Mouse (Mus musculus) right cerebral cortex, adult 18-20 months (tissue): ENCODE data around the gene Crtam.

ENCODE experiments used
- DNase-seq: peaks from one replicate; pipeline ENCODE4 v3.0.0; 2022; ENCODE audit warnings: mixed read lengths

Crtam gene

DNA sequence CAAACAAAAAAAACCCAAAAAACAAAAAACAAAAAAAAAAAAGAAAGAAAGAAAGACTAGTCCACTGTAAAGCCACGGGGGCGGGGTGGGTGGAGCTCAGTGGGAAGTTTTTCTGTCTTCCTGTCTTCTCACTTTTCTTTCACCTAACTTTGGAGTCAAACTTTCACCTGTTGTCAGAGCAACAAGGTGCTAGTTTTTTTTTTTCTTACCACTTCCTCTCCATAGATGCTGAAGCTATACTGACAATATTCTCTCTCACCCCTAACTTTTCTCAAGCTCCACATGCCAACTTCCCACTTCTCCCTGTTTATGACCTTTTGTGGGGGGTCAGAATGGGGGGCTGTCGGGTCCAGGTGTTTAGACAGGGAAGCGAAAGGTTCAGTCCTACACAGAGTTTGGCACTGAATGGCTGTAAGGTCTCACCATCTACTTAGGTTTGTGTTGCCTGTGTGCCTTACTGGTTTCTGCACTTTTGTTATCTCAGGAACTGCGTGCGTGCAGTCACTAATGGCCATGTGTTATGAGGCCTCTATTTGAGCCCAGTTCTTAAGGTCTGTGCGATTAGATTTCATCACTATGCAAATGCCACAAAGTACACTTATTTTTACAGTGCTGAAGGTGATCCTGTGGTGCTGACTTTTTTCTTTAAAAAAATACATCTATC, 7.2 kb downstream of the Crtam start:
- DNase-seq, result no peak

DNA sequence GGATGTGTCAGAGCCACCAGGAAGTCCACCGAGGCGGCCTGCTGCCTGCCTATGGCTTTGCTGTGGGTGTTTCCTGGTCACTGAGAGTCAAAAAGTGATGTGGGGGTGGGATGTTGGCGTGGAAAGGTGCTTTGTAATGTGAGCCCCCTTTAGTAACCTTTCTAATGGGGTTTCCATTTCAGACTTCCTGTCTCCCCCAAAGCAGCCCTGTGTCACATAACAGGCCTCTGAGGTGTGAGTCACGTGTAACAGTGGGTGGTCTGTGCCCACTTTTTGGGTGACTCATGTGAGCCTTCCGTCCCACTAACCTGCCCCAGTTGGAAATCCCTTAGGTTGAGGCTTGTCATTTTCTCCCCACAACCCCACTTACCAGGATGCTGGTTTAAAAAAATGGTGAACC, 10.4 kb downstream of the Crtam start:
- DNase-seq, result no peak

DNA sequence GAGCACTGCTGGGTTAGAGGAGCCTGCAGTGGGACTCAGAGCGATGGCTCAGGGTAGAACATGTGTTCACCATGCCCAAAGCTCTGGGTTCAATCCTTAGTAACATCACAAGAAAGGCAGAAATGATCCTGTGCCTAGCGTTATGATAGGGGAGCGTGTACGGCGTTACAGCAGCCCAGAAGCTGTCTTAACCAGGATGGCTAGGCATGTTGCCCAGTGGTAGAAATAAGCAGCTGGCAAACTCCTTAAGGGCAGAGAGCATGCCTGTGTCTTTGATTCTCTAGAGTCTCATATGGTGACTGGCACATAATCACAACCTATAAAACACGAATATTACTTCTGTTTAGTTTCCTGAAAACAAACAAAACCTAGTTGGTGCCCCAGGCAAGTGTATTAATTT, 12.9 kb downstream of the Crtam start:
- DNase-seq, result no peak

DNA sequence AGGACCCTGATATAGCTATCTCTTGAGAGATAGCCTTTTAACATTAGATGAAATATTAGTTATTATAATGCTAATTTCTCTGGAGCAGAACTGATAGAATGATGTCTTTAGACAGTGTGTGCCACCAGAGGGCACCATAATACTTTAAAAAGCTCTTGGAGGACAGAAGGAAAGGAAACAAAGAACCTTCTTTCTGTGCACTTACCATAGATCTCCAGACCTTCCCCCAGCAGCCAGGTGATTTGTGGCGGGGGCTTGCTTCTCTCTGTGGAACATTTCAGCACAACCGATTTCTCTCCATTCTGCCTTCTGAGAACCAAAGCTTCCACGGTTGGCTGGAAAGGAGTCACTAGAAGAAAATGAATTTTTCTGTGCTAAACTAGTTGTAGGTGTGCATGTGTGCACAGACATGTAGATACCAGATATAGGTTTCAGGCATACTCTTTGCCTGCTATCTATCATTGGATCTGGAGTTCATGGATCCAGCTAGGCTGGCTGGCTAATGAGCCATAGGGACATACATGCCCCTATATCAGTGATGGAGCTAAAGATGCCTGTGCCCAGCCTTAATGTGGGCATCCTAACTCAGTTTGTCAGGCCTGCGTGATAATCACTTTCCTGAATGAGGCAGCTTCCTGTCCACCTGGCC, 14.4 kb downstream of the Crtam start:
- peak; percentile 63 for DNase-seq

DNA sequence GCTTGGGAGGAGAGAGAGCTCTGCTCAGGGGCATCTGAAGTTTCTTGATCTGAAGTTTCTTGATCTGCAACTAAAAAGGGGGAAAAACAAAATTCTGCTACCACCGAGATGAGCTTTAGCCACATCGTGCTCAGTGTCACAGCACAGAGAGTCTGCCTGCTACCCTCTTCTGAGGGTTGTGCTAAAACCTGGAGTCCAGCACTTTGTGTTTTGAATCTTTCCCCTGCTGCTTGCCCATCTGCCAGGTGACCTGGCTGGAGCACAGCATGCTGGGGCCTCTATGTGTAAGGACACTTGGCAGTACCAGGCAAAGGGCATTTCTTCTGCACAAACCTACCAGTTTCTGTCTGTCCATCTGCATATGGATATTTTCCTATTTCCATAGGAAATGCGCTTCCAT, 20.1 kb downstream of the Crtam start:
- DNase-seq, result no peak

DNA sequence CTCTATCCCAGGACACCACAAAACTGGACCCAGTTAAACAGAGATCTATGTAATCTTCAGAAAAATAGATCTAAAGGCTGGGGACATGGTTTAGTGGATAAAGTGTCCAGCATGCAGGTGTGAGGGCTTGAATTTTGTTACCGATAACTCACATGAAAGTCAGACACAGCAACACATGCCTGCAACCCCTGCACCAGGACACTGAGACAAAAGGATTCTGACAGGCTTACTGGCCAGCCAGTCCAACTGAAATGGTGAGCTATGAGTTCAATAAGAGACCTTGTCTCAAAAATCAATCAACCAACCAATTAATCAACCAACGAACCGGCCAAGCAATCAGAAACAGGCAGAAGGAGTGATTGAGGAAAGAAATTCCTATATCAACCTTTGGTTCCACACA, 20.7 kb downstream of the Crtam start:
- no peak for DNase-seq

DNA sequence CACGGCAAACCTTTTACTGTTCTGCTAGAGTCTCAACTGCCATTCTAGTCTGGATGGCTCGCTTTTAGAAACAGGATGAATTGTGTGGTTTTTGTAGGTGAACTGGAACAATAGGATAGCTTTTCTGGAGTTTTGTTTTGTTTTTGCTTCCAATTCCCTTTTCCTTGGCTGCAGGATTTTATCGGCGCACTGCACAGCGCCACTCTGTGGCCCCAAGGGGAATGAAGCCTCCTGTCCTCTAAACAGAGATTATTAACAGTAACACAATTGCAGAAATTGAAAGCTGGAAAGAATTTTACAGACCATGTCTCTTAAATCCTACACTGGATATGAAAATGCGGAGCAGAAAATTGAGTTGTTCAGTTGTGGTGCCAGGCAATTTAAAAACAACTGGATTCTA, 21.9 kb downstream of the Crtam start:
- DNase-seq, result no peak

DNA sequence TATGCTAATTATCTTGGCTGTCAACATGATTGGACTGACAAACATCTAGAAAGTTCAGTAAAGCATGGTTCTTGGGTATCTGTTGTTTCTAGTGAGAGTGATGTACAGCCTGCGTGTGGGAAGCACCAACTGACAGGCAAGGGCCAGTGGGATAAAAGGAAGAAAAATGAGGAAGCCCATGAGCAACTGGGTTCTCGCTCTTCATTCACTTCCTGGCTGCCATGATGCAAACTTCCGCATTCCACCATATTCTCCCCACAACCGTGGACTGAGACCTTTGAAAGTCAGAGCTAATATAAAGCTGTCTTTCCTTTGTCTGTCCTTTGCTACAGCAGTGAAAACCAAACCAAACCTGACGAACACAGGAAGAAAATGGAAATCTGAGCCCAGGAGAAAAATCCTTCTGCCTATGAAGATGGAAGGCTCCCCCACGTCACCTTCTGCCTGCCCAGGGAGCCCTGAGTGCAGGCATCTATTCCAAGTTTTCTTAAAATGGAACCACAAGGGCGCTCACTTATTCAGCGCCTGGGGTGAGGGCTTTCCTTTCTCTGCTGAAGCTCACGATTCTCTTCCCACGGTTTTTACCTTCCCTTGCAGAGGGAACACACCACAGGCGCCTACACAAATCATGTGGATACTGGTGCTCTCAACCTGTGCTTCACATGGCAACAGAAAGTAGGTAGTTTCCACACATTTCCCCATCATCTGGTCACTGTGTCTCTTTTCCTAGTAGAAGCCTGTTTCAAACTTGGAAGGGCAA, 30.2 kb downstream of the Crtam start:
- peak; percentile 49 for DNase-seq

DNA sequence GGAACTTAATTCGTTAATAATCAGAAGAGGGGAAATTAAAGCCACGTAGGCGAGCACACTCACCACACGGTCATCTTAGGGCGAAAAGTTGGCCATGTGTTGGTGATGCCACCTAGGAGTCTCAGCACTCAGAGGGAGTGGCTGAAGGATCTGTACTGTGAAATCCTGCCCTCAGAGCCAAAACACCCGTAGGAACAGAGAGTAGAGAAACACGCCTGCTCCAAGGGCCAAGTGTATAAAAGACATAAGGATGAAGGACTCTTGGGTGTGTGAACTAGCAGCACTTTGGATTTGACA, 40.1 kb downstream of the Crtam start:
- DNase-seq, result no peak

DNA sequence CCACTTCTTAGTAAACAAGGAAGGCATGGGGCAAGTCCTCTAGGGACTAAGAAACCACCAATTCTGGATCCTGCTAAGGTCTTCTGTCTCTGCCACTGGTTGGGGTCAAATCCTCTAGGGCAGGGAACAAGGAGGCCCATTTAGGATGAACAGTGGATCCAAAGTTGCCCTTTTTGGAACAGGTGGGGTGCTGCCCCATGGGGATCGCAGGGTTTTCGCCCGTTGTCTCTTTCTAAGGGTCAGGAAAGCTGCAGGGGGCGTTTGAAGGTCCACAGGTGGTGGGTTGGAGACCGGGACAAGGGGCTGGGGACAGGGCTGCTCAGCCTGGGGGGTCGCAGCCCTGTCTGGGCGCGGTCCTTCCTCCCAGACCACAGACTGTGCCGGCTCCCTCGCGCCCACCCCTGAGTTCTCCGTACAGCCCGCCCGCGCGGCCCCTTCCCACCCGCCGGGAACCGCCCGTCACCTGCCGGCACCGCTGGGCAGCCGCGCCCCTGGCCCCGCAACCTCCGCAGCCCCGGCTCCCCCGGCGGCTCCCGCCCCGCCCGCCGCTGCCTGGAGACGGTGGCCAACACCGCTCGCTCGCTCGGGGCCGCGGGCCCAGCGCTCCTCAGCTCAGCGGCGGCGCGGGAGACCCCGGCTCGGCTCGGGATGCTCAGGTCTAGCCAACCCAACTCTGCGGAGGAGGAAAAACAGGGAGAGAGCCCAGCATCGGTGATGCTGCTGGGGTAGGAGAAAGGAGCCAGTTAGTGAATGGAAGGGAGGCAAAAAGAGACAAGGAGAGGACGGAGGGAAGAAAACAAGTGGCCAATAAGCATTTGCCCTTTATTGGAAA, 40.6 kb downstream of the Crtam start, which contains the start of gene Jhy:
Gene Jhy, minus strand, starts transcription at position 533 of the 832 bp plus-strand sequence.
- DNase-seq, result no peak

DNA sequence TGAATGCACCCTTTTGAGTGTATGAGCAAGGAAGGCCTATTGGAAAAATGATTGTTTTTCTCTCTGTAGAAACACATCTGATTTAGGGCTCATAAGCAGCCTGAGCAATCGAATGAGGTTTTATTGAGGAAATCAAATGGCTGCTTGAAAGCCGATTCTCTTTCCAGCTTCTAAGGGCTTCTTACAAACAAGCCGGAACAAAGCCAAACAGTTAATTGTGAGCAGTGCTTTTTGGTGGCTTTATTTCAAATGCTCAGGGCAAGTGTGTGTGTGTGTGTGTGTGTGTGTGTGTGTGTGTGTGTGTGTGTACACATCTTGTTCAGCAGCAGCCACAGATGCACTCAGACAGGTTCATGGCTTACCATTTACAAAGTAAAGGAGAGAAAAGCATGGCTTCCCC, 43.0 kb downstream of the Crtam start:
- DNase-seq, result no peak

DNA sequence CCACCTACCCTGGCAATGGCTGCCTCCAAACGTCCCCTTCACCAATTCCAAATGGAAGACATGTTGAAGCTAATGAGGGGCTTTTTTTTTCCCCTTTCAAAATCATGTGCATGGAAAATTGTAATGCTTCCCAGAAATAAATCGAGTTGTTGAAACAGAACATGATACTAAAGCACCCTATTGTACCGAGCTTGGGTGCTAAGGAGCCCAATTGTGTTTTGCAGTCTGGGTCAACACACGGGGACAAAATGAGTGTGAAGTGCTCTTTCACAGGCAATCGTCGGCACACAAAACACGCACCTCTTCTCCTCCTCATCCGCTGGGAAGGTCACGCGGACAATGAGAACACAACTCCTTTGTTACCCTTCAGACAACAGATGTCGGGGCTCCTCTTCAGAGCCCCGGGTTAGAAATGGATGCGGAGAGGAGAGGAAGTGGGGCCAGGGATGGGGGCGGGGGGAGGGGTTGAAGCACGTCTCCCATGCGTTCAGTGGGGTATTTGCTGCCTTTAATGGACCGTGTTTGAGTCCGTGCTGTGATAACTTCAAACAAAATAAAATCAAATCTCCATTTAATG, 55.3 kb downstream of the Crtam start:
- no peak for DNase-seq

DNA sequence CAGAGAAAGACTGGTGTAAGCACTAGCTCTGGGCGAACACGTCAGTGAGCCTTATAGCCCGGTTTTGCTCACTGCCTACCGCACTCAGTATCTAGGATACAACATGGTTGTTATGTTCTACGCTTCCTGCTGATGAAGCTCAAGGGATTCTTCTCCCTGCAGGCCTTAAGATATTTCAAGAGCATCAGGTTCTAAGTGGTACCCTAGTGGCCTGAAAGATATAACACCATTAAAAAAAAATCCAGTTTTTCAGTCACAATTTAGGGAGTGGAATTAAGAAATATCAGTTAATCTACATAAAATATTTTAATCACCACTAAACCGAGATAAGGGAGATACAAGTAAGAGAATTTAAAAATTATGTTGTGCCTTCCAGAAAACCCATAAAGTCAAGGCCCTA, 56.0 kb downstream of the Crtam start:
- no peak for DNase-seq

DNA sequence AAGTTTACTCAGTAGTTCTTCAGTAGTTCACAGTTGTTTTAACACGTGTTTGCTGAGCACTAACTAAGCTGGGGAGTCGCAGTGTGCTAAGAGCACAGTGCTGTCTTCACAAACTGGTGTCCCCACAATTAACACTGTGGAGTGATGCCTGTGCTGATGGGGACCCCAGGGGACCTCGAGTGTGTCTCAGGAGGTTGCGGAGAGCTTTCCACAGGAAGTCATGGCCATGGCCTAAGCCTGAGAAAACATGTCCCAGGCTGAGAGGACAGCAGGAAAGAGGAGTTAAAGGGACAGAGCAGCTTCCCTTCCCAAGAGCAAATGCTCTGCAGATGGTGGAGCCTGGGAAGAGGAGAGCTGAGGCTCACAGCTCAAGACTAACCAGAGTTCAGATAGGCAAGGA, 57.3 kb downstream of the Crtam start:
- DNase-seq, result no peak

DNA sequence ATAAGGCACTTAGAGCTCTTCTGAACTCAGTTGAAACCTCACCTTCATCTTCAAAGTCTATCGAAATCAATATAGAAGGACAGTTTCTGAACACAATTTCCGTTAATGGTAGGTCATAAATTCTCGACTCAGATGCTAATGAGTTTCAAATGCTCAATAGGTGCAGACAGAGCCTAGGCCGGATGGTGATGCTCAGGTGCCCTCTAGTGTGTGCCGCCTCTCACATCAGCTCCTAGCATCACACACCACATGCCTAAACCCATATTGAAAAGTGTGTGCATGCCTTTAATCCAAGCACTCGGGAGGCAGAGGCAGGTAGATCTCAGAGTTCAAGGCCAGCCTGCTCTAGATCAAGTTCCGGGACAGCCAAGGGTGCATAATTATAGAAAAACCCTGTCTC, 67.0 kb downstream of the Crtam start:
- no peak for DNase-seq

DNA sequence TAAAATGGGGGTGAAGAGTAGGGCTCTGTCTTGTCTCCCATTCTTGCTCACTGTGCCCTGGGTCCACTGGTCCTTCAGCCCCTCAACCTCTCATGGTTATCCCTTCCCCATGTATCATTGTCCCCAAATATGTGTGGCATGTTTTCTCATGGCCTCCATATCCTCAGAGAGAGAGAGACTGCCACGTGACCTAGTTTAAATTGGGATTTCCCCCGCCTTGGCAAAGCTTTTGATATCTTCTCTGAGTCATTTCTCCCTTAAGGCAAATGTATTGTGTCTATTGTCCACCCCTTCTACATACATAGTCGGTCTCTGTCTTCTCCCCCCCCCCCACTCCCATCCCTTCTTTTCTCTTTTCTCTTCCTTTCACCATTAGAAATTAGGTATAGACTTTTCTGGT, 71.1 kb downstream of the Crtam start:
- DNase-seq, result no peak

DNA sequence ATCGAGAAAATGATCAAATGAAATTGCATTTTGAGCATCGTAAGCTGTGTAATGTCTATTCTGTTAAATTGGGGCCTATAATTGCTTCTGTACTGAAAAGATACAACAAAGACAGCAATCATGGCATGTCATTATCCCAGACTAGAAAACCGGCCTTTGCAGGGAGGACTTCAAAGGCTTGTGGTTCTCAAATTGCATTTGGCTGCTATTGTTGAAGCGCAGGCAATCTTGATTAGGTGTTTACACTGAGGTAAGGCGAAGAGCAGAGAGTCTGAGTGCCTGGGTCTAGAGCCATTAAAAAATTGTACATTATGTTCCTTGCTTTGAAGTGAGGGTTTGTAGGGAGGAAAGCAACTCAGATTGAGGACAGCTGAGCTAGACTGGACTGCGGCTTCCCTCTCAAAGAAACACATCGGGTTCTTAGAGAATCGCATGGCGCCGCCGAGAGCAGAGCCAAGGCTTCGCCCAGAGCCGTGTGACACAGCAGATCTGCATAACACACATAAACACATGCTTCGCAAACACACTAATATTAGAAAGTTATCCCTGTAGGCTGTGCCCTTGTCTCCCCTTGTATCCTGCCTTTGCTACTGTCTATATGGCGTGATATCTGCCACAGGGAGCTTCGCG, 77.0 kb downstream of the Crtam start:
- no peak for DNase-seq
